Mouse (Mus musculus): ENCODE data around the gene Lingo3.
"Not testable (repeated sequence)": the region's sequence is repeated elsewhere in the genome, so short reads cannot be mapped to it uniquely, and the experiment has no call there.

Lingo3 gene

GRCm38 (mm10) chr10:80843087-80843930, 530 bp downstream of the Lingo3 start:
- no peak for DNase-seq

DNA sequence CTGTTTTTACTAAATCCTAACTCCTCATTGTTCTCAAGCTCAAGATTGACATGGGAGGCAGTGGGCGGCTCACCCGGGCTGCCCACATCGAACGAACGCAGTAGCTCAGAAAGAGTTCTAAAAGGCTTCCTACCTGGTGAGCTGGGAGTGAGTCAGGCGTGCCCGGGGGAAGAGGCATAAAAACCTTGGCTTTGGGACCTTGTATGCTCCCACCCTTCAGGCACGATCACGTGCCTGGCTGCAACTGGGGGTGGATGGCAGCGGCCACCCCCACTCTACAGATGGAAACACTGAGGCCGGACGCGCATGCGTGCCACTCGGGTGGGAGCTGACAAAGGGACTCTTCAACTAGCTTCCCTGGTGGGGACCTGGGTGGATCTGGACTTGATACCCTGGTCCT, 1.5 kb downstream of the Lingo3 start:
- peak; percentile 34 for DNase-seq

DNA sequence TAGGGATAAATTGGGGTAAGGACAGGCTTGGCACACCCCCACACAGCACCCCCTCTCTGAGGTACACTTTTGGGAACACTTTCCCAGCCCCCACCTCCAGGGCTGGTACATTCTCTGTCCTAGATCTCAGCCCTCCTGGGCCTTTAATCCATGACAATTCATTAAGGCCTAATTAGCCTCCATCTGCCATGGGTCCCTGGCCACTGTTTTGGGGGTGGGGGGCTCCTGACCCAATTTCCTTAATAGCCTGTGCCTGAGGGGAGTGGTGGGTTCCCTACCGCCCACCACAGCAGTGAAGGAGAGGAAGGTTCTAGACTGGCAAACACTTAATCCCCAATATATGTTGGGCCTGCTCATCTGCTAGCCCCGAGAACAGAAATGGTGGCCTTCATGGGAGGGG, 2.2 kb downstream of the Lingo3 start:
- peak; percentile 26 for DNase-seq

DNA sequence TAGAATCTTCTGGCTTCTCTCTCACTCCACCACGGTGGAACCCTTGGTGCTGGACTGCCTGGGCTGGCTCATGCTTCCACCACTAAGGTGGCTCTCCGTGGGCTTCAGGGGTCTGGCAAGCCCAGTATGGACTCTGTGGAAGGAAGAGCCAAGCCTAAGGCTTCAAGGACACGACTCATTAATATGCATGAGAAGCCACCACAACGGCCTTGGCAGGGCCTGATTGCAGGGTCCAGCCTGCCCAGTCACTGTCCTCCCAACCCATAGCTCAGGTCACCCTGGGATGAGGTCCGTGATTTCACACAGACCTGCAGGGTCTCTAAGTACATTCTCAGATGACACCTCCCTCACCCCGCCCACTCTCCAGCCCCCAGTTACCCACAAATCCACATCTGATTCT, 4.0 kb downstream of the Lingo3 start:
- DNase-seq: no peak

GRCm38 (mm10) chr10:80838346-80838912, 5.4 kb downstream of the Lingo3 start:
- no peak for DNase-seq

- peak; percentile 68 for DNase-seq
Observed at GRCm38 (mm10) chr10:80837827-80838226, 6.0 kb downstream of the Lingo3 start.

DNA sequence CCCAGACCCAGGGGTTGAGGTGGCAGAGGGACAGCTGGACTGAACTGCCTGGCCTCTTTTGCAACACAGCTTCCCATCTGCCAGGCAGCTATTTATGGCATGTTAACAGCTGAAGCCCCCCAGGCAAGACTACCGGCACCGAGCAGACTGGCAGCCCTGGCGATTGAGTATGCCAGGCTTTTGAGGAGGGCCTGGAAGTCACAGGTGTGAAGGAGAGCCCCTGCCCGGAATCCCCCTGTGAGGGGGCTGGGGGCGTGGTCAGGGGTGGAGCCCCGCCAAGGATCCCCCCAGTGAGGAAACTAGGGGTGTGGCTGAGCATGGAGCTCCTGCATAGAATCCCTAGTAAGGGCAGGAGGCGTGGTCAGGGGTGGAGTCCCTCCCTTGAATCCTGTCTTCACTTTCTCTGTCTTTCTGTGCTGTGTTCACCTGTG, 6.9 kb downstream of the Lingo3 start:
- no peak for DNase-seq

DNA sequence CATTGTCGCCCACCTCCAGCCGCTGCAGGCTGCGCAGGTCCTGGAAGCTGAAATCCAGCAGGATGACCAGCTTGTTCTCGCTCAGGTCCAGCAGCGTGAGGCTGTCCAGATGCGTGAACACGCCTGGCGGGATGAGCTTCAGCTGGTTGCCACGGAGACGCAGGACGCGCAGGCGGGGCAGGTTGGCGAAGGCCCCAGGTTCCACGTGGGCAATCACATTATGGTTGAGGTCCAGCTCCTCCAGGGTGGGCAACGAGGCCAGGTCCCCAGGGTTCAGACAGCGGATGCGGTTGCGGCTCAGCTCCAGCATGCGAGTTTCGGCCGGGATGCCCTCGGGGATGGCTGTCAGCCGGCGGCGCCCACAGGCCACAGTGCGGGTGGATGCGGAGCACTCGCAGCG, 8.2 kb downstream of the Lingo3 start:
- no peak for DNase-seq

DNA sequence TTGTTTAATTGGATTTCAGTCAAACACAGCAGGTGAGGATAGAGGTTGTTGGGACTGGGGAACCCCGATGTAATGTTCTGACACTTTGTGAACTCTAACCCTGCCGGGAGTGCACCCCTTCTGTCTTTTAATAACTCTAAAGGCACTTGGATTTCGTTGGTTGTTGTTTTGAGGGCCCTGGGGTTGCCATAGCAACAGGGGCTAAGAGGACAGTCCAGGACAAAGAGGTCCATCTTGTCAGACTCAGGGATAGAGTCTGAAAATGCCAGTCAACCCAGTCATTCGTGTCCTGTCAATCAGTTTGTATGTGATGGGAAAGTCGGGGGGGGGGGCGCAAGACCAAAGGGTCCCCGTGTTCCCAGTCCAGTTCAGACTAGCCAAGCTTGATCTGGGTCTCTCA, 11.0 kb downstream of the Lingo3 start:
- no peak for DNase-seq

- DNase-seq: no peak
Observed at GRCm38 (mm10) chr10:80831136-80831535, 12.7 kb downstream of the Lingo3 start.

GRCm38 (mm10) chr10:80829359-80830278, 14.2 kb downstream of the Lingo3 start:
- DNase-seq: no peak

- DNase-seq: not testable (repeated sequence)
Observed at GRCm38 (mm10) chr10:80828587-80828986, 15.3 kb downstream of the Lingo3 start.

- DNase-seq: no peak
Observed at GRCm38 (mm10) chr10:80827870-80828420, 15.9 kb downstream of the Lingo3 start.

DNA sequence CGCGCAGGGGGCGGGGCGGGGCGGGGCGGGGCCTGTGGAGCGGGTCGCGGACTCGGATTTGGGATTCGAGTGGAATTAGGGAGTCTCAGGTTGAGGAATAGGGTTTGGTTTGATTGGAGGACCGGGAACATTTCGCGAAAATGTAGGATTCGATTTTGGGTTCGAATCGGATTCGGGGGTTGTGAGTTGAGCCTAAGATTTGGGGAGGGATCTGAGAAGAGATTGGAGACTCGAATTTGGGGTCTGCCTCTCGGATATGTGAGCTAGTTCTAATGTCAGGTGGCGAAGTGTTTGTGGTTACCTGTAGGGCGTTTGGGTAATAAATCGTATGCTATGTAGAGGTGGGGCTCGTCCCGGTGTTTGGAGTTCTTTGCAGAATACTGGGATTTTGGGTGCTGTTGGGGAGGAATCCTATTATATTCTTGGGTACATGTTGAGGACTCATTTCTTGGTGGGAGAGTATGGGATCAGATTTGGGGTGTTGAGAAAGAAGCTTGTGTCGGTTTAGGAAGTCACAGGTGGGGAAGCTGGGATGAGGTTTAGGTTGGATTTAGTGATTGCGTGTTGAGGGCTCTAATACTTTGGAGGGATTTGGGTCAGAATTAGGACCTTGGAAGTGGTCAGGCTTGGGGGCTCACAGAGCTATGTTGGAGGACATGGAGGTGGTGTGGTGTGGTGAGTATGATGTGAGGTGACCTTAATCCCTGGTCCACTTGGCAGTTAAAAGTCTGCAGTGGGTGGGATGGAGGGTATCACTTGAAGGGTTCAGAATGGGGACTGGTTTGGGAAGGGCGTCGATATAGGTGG, 16.6 kb downstream of the Lingo3 start:
- no peak for DNase-seq

DNA sequence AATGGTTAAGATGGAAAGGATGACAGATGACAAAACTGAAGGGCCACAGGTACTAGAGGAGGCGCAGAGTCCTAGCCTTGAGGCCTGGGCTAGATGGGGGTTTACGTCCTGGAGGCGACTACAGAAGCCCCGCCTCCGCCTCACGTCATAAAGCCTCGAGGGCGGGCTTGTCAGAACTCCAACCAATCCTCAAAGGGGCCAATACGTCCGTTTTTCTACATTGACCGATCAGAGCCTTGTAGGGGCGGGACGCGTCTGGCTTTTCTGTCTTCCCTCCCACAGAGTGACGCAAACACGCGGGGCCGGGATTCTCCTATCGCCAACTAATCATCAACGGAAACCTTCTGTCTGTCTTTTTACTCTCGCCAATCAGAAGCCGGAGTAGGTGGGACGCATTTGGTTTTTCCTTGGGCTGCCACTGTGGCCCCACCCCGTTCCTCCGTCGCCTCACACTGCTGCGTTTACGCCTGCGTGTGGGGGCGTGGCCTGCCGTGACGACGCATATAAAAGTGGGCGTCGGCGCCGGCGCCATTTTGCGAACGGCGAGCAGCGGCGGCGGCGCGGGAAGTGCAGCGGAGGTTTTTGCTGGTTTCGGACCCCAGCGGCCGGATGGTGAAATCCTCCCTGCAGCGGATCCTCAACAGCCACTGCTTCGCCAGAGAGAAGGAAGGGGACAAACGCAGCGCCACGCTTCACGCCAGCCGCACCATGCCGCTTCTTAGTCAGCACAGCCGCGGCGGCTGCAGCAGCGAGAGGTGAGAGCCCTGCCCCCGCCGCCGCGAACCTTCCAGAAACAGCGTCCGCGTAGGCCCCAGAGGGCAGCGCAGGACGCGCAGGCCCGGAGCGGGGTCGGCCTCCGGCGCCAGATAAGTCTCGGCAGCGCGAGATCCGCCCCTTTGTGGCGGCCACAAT, 17.4 kb downstream of the Lingo3 start, which contains the start of gene Oaz1:
Gene Oaz1, plus strand, starts transcription at position 506 of the 912 bp plus-strand sequence.
- DNase-seq: peak; percentile 99

- no peak for DNase-seq
Observed at GRCm38 (mm10) chr10:80824827-80825226, 19.0 kb downstream of the Lingo3 start.

DNA sequence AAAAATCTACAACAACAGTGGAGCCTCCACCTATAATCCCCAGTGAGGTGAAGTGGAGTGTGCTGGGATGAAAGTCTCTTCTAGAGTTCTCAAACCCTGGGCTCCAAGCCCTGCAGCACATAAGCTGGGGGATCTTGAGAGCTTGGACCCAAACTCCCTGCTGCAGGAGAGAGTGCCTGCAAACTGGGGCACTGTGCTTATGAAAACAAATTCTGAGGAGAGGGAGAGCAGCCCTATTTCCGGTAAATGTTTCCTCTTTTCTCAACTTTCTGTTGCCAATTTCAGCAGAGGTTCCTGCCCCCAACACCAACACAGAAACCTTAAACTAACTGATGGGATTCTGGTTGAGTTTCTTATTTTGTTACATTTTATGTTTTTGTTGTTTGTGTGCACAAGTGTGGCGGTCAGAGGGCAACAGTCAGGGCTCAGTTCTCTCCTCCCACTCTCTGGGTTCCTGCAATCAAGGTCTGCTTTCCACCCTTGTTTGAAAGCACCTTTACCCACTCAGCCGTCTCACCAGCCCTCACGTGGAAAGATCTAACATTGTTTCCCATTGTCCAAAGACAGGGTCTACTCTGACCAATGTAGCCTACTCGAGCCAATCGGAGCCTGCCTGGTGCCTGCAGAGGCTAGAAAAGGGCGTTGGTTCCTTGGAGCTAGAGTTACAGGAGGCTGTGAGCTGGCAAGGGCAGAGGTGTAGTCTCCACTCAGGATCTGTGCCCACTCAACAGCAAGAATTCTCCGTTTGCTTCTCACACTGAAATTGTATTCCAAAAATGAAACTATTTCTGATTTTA, 19.8 kb downstream of the Lingo3 start:
- DNase-seq: no peak

DNA sequence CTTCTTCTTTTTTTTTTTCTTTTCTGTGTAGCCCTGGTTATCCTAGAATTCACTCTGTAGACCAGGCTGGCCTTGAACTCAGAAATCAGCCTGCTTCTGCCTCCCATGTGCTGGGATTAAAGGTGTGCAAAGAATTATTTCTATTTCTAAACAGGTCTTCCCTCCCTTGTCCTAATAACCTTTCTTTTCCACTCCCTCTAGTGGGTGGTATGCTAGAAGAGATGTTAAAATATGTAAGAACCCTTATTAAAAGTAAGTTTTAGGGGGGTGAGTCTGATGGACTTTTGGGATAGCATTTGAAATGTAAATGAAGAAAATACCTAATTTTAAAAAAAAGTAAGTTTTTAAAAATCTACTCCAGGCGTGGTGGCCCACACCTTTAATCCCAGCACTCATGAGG, 20.5 kb downstream of the Lingo3 start:
- DNase-seq: no peak

GRCm38 (mm10) chr10:80822528-80822927, 21.3 kb downstream of the Lingo3 start:
- no peak for DNase-seq

- no peak for DNase-seq
Observed at GRCm38 (mm10) chr10:80821991-80822390, 21.8 kb downstream of the Lingo3 start.

Measured in cerebellum, adult 11 months (tissue).